Mouse (Mus musculus) urinary bladder, postnatal 36 days (tissue): Measurements from ENCODE around the gene Dnaic1.
"Not testable (repeated sequence)": the region's sequence is repeated elsewhere in the genome, so short reads cannot be mapped to it uniquely, and the experiment has no call there.

Experiments
- DNase-seq, 2 experiments: peaks; one replicate each; pipeline ENCODE4 v3.0.0; 2022; ENCODE audit warnings: low spot score in 2 of 2, mixed read lengths in 1 of 2

Dnaic1 gene

DNA sequence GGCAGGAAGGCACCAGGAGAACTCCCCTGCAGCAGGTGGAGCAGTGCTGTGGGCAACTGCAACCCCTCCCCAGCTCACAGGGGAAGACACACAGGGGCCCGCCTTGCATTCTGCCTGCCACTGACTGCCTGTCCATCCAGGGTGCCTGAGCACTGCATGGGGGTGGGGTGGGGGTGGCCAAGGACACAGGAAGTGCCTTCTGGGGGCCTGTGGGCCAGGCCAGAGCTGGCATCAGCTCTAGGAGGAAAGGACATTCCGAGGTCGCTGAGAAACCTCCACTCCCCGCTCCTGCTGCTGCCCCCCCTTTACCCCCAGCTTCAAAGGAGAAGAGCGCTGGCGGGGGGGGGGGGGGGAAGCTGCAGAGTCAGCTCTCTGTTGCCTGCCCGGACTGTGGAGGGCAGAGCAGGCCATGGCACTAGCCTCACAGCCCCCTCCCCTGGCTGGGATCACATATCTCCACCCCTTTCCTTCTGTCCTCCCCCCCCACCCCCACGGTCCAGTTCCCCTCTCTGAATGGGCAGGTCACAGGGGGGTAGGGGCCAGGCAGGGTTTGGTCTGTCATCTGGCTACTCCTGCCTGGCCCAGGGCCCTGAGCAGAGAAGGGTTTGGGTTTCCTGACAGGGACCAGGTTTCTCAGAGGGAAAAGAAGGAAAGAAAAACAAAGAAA is 95.6 kb downstream of the Dnaic1 start:
- no peak for DNase-seq

DNA sequence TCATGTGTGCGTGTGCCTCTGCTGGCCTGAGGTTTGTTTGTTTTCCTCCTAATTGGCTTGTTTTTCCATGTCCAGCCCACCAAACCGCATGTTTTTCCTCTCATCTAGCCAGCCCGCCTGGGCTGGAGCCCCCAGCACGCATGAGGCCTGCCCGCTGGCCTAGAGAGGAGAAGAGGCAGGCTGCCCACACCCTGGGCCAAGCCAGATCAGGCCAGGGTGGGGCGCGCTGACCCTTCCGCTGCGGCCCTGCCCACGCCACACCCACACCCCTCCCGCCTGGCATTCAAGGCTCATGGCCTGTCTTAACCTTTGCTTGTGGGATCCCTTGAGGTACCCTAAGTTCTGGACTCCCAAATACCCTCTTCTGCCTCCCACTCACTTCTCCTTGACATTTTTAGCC is 97.1 kb downstream of the Dnaic1 start:
- DNase-seq: no peak

DNA sequence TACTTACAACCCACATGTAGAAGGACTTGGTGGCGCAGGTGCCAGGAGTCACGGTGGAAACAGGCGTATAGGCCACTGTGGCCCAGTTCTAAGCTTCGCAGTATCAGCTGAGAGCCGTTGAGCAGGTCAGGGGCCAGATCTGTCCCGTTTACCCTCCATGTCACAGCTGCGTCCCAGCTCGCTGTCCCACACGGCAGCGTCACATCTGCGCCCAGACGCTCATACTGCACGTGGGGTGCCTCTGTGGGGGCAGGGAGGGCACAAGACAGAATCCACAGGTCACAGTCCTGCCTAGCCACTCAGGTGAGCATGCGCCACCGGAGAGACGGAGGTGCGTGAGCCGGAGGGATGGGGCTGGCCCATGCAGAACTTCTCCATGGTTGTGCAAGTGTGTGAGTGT is 101.3 kb downstream of the Dnaic1 start:
- DNase-seq: no peak

DNA sequence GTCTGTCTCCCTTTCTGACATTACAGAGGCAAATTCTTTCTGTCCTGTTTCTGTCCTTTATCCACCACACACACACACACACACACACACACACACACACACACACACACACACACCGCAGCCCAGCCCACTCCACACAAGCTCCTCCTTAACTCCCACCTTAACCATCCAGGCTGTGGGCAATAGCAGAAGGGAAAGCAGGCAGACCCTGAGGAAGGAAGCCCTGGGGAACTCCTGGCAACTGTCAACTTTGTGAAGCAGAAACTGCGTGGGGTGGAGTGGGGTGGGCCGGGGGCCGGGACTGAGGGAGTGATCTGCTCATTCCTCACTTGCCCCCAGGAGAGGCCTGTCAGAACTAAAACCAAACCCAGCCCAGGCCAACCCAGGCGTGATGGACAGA is 101.9 kb downstream of the Dnaic1 start:
- no peak for DNase-seq

DNA sequence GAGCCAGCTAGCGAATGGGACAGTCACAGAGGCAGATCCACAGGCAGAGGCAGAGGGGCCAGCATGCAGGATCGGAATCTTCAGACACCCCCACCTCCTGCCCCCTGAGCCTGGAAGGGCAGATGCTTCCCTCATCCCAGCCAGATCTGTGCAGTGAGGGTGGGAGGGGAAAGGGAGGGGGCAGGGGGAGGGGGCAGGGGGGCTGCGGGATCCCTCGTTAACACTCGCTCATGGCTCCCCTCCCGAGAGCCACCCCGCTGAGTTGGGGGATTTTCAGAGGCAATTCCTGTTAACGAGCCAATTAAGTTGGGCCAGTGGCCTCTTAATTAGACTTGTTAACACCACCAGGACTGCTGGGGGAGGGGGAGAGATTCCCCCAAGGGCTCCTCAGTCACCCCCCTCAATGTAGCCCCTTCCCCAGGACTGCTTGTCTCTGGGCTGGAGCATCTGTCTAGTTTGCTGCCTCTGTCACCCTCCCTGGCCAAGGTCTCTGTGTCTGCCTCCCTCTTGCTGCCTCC is 102.4 kb downstream of the Dnaic1 start:
- no peak for DNase-seq

DNA sequence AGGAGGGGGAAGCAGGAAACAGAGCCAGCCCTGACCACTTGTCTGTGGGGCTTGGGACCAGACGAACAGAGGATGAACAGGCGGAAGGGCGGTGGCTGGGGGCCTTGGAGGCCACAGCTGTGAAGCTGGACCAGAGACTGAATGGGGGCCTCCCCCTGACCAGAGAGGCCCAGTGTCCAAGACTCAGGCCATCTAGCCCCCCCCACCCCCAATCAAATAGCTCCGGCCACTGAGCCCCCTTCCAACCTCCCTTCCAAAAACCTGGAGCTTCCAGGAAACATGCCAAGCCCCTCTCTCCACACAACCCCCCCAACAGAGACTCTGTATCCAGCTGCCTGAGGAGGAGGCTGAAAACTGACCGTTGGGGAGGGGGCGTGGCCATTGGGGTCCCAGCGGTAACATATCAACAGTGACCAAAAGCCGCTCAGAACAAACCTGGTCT is 103.0 kb downstream of the Dnaic1 start:
- DNase-seq: no peak

DNA sequence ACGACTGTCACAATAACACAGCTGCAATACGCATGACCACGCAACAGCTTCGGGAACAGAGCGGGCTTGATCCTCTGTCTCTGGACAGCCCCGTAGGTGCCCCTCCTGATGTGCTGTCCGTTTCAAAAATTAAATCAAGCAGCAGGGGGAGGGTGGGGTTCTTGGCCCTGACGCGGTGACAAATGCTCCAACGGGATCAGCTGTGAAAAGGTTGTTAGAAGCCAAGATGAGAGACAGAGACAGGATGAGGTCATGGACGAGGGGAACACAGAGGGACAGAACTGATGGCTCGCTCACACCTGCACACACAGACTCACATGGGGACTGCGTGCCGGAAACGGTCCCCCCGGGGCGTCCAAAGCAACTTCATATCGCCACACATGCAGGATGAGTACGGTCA is 103.6 kb downstream of the Dnaic1 start:
- DNase-seq: no peak

DNA sequence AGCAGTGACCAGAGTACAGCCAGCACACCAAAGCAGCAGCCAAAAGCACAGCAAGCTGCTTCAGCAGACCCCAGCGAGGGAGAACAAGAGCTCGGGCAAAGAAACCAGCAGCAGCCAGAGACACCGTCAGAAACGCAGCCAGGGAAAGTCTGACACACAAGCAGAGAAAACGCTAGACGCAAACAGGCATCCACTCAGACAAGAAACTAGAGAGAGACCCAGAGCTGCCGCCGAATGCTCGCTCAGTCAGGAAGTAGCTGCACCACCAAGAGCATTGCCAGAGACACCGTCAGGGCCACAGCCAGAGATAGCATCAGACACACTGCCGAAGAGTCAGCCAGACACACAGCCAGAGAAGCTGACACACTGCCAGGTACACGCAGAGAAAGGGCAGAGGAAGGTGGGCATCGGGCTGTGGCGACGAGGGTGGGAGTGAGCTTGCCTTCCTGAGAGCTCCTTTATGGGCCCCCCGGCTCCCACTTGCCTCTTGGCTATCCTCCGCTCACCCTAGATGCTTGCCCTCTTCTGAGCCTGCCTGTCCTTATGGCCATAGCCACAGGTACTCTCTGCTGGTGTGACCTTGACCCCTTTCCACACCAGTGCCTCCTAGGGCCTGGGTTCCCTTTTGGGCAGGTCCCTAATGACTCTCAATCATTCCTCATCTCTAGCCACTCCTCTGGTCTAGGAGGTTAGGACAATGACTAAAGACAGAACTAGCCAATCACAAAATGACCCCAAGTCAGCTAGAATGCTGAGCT is 106.9 kb downstream of the Dnaic1 start:
- no peak for DNase-seq

DNA sequence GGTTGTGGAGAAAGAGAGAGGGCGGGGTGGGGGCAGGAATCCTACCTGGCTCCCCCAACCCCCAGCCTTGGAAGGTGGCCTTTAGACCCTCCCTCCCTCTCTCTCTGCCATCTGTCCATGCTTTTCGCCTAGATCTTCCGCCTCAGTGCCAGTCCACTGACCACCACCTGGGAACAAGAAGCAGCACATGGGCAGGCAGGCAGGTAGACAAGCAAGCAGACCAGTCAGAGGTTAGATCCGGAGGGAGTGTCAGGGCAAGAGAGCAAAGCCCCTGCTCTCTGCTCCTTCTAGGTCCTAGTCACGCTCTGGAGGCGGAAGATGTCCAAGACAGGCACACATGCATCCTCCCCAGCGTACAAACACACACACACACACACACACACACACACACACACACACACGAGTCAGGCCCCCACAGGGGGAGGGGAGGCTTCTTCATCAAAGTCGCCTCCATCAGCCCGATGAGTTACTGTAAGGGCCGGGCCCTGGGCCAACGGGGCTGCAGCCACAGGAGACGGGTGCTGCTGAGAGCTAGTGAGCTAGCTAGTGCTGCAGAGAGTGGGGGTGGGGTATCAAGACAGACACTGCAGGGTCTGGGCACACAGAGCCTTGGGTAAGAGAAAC is 107.5 kb downstream of the Dnaic1 start:
- no peak for DNase-seq

DNA sequence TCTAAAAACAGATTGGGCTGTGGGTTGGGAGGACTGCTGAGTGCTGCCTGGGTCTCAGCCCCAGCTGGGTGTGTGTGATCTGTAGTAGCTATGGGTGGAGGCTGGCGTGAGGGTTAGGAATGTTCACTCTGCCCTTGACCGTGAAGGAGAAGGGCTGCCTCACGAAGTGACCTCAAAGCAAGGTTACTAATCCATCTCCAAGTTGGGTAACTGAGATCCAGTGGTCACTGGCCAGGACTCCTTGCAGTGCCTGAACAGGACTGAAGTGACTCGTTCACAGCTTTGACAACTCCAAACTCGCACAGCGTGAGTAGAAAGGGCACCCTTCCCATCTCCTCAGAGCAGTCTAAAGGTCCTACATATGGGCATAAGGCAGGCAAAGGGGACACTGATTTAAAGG is 109.3 kb downstream of the Dnaic1 start:
- no peak for DNase-seq

DNA sequence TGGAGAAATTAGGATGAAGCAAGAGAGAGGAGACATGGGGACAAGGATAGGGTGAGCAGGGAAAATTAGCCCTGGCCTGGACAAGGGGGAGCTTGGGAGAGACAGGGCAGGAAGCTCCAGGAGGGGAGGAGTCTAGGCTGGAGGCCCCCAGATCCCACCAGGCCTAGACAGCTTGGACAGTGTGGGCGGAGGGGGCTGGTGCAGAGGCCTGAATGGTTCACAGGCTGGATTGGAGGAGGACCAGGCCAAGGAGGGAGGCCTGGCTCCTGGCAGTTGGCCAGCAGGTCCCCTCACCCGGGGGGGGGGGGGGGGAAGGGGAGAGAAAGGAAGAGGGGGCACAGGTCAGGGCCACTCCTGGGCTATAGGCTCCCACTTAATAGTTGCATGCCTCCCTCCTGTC is 109.7 kb downstream of the Dnaic1 start:
- DNase-seq: no peak

DNA sequence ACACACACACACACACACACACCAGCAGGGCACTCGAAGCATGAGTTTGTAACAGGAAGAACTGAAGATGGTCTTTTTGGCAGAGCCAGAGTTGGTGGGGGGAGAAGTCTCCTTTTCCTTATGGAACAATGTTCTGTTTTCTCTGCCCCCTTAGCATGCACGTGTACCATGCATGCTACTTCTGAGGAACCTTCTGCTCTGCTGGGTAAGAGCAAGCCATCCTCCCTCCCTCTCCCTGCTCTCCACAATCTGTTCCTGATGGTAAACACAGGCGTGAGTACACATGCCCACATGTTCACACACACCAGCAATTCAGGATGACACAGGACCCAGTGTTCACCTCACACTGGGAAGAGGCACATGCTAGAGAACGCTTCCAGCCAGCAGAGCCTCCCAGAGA is 111.6 kb downstream of the Dnaic1 start:
- no peak for DNase-seq

DNA sequence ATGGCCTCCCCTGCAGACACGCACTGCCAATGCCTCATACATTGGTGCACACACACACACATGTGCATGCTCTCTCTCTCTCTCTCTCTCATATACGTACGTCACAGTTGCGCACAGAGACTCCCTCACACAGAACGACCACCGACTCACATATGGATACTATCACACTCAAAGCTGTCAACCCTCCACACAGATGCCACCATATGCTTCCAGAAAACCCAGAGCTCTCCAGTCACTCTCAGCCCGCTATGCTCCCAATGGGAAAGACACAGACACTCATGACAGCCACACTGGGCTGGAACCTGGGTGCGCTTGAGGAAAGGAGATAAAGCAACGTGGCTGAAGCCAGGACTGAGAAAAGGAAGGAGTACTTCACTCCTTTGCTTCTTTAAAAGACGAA is 112.4 kb downstream of the Dnaic1 start:
- no peak for DNase-seq

DNA sequence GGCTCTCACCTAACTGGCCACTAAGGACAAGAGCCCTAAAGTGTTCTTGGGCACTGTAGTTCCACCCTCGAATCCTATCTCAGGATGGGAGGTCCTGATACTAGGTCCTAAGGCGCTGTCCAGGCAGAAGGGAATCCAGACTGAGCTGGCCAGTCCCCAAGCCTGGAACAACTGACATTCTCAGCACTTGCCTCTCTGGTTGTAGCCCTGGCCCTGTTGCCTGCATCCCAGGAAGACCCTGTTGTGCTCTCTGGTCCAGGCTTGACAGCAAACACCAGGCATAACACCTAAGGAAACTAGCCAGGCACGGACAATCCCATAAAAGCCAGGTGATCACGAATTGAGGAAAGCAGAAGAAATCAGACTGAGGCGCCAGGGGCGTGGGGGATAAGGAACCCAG is 113.2 kb downstream of the Dnaic1 start:
- DNase-seq: no peak

DNA sequence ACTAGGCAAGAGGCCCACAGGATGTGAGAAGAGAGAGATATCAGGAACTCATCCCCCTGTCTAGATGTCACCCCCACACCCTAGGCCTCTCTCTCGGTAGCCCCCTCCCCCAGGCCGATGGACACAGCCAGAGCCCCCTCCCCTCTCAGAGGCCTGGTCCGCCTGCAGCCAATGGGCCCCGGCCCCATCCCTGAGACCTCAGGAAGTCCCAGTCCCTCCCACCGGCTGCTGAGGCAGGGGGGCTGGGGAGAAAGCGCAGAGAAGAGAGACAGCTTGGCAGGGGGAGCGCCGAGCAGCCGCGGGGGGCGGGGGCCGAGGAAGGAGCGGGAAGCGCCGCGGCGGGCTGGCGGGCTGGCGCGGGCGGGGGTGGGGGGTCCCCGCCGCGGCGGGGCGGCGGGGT is 113.7 kb downstream of the Dnaic1 start:
- DNase-seq: not testable (repeated sequence)

DNA sequence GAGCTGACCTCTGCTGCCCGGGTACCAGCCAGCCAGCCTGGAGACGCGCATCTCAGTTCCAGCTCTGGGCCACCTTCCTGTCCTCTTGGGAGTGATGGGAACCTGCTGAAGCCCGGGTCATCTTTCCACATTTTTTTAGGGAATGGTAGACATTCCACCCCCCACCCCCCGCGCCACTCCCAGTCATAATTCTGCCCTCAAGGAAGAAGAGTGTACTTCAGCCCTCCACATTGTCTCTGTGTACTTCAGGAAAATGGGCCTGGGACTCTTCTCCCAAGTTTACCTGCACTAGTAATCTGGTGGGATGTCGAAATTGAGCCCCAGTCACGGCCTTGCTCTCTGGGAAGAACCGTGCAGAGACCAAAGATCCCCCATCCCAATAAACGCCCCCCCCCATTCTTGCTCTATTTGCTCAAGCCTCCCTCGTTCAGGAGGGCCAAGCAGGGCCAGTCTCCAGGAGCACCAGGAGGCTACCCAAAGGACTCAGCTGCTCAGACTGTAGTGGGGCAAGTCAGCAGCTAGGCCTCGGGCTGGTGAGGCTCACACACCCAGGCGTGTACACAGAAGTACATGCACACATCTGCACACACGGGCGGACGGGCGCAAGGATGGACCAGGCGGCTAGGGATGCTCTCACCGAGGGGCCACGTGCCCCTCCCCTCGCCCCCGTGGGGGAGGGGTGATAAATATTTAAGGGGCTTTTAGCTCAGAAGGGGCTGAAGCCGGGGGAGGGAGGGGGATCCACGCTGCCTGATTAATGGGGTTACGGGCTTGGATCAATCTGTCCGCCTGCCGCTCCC is 114.8 kb downstream of the Dnaic1 start:
- not testable (repeated sequence) for DNase-seq

DNA sequence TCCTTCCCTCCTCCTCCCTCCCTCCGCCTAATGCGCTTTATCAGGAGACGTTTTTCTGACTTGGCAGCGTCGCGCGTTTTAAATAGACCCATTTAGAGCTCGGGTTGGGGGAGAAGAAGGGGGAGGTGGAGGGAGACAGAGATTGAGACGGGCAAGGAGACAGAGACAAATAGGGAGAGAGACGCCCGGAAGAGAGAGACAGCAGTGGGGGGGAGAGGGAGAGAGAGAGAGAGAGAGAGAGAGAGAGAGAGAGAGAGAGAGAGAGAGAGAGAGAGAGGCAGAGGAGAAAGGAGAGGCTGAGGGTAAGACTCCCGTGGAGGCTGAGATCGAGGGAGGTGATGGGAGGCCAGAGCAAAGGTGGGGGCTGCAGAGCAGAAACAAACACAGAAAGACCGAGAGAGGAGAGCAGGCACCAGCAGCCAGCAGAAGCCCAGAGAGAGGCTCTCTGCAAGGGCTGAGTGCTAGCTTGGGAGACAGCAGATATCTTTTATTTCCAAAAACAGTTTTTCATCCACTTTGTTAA is 115.4 kb downstream of the Dnaic1 start:
- not testable (repeated sequence) for DNase-seq

DNA sequence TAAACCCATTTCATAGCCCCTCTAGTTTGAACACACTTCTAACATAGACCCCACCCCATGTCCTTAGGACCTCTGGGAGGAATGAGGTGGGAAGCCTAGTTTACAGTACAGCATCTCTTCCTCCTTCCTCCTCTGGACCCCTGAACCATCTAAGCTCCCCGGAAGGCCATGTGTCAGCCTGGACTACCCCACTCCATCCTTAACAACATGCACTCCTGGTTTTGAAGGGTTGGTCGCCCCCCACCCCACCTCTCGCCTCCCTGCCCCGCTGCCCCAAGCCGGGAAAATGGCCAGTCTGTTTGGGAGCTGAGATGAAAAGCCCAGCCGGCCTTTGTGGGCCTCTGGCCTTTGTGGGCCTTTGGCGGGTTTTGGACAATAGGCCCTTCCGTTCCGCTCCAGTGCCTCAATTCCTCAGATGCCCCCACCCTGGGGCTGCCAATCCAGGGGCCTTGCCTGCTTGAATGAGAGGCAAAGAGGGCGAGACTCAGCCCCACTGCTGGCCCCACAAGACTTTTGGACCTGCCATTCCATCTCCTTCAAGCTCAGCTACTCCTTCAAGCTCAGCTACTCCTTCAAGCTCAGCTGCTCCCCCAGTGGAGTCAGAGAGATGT is 116.4 kb downstream of the Dnaic1 start:
- not testable (repeated sequence) for DNase-seq
